Mouse (Mus musculus): ENCODE measurements at regions not wholly inside any gene's neighbourhood (a gene's known extent, or its start where the extent isn't known, plus 50 kb on each side); places are given as distances from the start of the nearest gene placed in this dataset.

- no peak for DNase-seq
Measured at GRCm38 (mm10) chr13:39774554-39774953, 586.7 kb downstream of the Ofcc1 start.

GRCm38 (mm10) chr13:39774111-39774510 is 587.1 kb downstream of the Ofcc1 start:
- no peak for DNase-seq

- no peak for DNase-seq
Measured at GRCm38 (mm10) chr13:39769228-39769627, 592.0 kb downstream of the Ofcc1 start.

- DNase-seq: no peak
Measured at GRCm38 (mm10) chr13:39766897-39767296, 594.4 kb downstream of the Ofcc1 start.
